Mouse (Mus musculus) adrenal gland, postnatal 4 days (tissue): ENCODE measurements around the gene BC034090. TPM values are rescaled to one million over a fixed set of nuclear protein-coding genes. Genes with fewer than 3 reads are reported as not detected.

Experiments
- DNase-seq, 2 experiments: peaks; one replicate each; pipeline ENCODE4 v3.0.0; 2021 to 2022; ENCODE audit warnings: low spot score in 2 of 2, mixed read lengths in 2 of 2
- total RNA-seq, 2 experiments: library from RNA; stranded (reverse); gene quantifications; 2 replicates each; pipeline ENCODE4 v1.2.3; 2021

Gene BC034090
- total RNA-seq, 2 experiments from 2014 or later = 34.2 to 36.5 TPM

GRCm38 (mm10) chr1:155245516-155245915, 1.3 kb upstream of the BC034090 start:
- no peak for DNase-seq

DNA sequence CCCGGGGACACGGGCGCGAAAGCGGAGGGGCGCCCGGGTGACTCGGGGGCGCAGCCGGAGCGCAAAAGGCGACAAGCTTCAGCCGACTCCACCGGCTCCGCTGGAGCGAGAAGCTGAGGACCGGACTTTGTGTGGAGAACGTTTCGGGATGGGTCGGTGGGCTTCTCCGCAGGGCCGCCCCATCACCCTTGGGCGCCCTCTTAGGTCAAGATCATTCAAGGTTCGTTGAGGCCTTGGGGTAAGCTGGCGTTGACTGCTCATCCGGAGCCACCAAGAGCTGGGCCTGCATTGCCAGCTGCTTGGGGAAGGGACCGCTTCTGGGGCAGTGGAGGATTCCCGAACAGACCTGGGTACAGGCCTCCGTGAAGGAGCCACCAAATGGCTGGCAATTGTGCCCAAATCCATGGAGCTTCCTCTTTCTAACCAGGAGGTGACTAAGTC, 547 bp upstream of the BC034090 start:
- no peak for DNase-seq

GRCm38 (mm10) chr1:155242488-155242745, 1.8 kb downstream of the BC034090 start:
- DNase-seq = no peak

DNA sequence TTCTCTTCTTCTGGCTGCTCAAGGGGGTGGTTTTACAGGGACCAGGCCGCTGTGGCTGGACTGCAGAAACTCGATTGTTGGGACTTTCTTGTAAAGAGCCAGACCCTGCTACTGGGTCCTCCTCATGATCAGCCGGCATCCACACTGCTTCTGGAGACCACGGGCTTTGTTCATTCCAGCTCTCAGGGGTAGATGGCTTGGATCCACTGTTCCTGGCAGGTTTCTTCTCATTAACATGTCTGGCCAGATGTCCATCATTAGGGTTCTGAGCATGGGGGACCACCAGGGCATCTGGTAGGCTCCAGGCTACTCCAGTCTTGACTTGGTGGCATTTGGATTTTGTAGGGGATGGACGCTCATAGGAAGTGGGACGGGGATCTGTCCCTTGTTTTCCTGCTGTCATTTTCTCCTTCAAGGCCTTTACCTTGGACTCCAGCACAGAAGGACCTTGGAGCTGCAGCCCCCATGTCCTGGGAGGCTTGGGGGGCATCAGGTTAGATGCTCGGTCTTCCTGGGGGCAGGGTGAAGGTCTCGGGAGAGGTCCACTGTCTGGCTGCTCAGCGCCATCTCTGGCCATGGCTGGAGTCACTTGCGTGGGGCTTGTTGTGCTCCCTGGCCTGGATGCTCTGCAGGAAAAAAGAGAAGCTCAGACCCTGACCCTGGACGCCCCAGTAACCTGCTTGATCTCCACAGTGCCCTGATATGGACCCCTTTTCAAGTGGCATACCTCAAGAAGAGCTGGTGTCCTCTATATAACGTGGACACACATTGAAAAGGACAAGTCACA, 2.4 kb downstream of the BC034090 start:
- DNase-seq = no peak

DNA sequence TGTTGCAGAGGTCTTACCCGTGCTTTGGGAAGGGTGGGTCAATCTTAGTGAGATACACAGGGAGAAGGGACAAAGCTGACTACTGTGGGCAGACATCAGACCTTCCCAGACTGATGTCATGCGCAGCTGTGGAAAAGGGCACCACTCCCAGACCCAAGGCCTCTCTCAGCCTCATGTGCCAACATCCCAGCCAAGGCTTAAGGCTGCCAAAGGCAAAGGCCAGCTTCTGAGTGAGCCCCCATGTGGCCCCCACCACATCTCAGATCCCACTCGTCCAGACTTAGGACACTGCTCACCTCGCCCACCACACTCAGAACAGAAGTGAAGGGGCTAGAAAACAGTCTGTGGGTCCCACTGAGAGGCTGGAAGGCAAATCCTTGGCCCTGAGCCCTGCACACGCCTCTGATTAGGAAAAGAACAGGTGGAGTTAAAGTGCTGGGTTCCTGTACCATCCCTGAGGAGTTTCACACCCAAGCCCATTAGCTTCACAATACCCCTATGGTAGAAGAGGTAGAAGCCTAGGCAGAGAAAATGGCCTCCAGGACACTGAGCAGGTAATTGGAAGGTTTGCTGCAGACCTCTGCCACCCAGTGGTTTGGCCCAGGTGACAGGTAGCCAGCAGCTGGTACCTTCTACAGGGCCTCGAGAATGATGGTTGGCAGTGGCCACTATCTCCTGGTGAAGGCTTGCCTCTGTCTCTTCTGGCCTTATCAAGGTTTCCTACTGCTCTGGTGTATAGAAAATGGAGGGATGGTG, 4.1 kb downstream of the BC034090 start:
- peak in 1 of 2 experiments; percentile 41 for DNase-seq

DNA sequence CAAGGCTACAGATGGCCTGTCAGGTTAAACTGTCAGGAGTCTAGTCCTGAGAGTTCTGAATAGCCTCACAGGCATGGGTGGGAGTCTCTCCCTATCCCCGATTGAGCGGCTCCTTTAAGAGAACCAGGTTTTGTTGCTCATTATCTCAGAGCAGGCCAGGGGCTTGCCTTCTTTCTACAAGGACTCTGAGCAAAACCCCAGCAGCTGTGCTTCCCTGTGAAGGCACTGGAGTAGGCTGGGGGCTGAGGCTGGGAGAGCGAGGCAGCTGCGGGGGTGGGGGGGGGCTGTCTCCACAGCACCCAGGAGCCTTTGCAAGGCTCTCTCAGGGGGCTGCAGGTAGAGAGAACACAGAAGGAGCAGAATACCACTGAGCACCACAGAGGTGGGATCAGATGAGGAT, 5.1 kb downstream of the BC034090 start:
- DNase-seq = no peak

DNA sequence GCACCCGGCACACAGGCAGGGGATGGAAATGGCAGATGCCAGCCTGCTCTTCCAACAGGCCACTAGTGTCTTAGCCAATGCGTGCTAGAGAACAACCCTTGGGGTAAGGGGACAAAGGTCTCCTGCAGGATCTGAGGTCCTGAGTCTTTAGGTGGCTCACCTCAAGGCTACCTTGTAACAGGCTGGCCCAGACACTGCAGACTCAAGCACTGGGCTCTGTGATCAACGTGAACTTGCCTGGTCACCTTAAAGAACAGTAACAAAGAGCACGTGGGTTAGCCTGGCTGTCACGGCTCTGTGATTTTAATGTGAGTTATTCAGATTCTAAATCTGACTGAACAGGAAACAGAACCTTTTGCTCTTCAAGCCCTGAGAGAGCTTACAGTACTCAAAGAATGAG, 6.1 kb downstream of the BC034090 start:
- no peak for DNase-seq

GRCm38 (mm10) chr1:155237390-155237789, 6.9 kb downstream of the BC034090 start:
- DNase-seq = no peak

- DNase-seq = no peak
These were observed 7.8 kb downstream of the BC034090 start for GRCm38 (mm10) chr1:155236306-155237024.

GRCm38 (mm10) chr1:155235641-155236040, 8.6 kb downstream of the BC034090 start:
- DNase-seq = no peak

DNA sequence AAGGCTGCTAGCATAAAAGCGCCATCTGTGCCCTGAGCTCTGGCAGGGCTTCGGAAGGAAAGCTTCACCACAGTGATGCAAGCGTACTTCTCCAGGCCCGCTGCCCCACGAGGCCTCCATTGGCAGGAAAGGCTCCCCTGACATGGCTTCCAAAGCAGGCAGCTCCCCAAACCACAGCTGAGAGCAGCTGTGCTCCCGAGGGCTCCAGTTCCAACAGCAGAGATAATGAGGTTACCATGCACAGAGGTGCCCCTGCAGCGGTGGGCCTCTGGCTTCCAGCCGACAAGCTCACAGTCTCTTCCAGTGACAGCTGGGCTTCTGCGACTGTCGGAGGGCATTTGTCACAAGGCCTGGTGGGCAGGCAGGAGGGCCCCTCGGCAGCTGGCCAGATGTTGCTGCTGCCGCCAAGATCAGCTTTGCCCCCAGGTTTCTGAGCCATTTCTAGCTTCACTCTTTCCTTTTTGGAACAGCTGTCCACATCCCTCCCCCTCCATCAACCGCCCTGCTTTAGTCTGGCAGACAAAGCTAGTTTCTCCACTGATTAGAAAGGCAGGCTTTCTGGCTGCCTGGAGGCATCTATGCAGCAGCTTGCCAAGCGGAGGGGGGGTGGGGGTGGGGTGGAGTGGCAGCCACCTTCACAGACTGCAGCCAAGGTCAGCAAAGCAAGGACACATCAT, 10.2 kb downstream of the BC034090 start:
- peak in 1 of 2 experiments; percentile 34 for DNase-seq

GRCm38 (mm10) chr1:155233378-155233777, 10.9 kb downstream of the BC034090 start:
- no peak for DNase-seq

DNA sequence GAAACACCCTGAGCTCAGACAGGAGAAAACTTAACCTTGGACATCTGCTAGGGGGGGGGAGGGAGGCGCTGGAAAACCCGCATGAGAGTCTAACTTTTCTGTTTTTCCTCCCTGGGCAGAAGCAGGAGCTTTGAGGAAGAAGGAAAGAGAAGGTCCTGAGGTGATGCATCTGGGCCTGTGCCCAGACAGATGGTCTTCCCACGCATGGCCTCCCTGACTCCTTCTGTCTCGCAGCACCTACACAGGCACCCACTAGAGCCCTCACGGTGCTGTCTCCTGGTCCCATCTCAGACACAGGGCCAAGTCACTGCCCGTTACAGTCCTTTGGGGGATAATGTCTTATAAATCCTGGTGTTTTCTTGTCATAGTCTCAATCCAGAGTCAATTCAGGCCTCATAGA, 11.5 kb downstream of the BC034090 start:
- no peak for DNase-seq

GRCm38 (mm10) chr1:155232385-155232784, 11.9 kb downstream of the BC034090 start:
- DNase-seq = no peak

GRCm38 (mm10) chr1:155229464-155230411, 14.5 kb downstream of the BC034090 start:
- DNase-seq = no peak

- DNase-seq = peak; percentile 50 to 80
These were observed 20.2 kb downstream of the BC034090 start for GRCm38 (mm10) chr1:155223849-155224554.

- DNase-seq = no peak
These were observed 21.2 kb downstream of the BC034090 start for GRCm38 (mm10) chr1:155223036-155223435.

- DNase-seq = no peak
These were observed 22.1 kb downstream of the BC034090 start for GRCm38 (mm10) chr1:155222101-155222669.

DNA sequence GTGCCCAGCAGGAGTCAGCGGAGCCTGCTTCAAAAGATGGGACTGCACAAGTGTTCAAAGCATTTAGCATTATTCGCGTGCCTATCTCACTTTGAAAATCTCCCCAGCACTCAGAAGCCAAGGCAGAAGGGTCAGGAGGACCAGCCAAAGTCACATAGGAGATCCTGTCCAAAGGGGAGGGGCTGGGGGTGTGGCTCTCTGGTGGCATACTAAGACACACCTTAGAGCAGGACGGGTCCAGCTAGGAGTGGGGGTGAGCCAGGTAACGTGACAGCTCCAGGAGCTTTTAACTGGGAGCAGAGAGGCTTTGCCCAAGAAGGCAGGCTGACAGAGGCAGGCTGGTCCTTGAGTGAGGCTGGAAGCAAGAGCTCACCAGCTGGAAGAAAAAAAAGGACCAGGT, 25.3 kb downstream of the BC034090 start:
- no peak for DNase-seq
